Mouse (Mus musculus): Measurements from ENCODE around the gene Zfp738. TPM values are rescaled to one million over a fixed set of nuclear protein-coding genes. Genes with fewer than 3 reads are reported as not detected.

Zfp738 gene
- polyA plus RNA-seq, 1 experiment from 2014 or later: 16.3 TPM

DNA sequence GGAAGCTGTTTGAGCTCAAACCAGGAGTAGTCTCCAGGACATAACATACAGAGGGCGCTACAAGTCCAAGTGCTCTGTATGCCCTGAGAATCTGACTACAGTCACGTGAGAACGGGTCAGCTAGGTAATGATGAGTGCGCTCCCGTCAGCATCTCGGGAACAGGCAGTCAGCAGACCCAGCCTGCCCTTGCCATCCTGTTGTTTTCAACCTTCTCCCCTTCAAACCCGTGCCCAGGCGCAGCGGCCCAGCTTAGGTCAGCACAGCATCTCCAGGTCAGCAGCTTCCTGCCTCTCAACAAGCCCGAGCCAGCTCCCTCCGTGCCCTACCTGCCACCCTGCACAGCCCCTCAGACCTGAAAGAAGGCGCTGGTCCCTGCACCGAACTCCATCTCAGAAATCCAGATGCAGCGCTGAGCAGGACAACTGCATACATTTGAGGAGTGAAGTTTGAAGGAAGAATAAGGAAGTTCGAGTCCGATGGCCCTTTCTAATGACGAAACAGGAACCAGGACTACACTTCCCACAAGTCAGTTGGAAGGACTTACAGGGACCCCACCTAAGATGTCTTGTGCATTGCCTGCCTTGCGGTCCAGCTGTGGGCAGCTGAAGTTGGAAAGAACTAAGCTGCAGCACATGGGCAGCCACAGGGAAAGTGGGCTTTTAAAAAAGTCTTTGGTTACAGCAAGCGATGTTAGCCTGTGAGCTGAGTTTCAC, 49.4 kb downstream of the Zfp738 start, which contains the start of the genes Gm49345 and Zfp729a:
Gene Gm49345 (minus strand): TSS at position 476 of the 714 bp plus-strand sequence.
Gene Zfp729a (minus strand): TSS at position 498 of the 714 bp plus-strand sequence.
- Histone ChIP-seq H3K4me3 (peak within 1 kb of the TSS; percentile 85), H3K4me2 (peak within 1 kb of the TSS; percentile 59), H3K36me3 (no peaks in the 10 kb centered on the region), H3K27ac (peak within 1 kb of the TSS; percentile 66), H3K9me3 (no peaks in the 10 kb centered on the region), H3K9ac (peak within 1 kb of the TSS; percentile 76), H3K4me1 (replicated peaks) (peaks cover 4% of the 10 kb centered on the region), H3K27me3 (no peaks in the 10 kb centered on the region)
- under 1% methylated on average over 19 of the region's 19 CpGs for WGBS
- ATAC-seq (ENCODE audit: low FRiP score): peak; percentile 100

DNA sequence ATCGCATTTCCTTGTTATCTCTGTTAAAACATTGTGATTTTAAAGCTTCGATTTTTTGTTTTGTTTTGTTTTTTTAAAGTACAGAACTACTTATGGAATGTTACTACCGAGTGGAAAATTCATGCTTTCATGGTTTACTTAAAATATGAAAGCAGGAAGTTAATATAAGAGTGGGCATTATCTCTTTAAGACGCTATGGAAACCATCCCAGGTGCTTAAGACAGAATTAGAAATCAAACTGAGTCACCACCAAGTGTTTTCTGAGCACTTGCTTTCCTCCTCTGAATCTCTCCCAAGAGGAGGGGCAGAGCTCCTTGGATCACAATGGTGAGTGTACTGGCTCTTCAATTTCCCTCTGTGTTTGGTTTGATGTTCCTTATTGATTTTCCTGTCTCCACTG, 76.8 kb downstream of the Zfp738 start:
- WGBS: 94% methylated on average over 4 of the region's 4 CpGs
- Histone ChIP-seq H3K36me3 (peaks cover 6% of the 10 kb centered on the region; the same call in 1 of the 2 replicates), H3K9me3 (no peaks in the 10 kb centered on the region), H3K27me3 (no peaks in the 10 kb centered on the region), H3K9ac (no peak overlapping the region), H3K27ac (no peak overlapping the region), H3K4me1 (replicated peaks) (peaks cover 6% of the 10 kb centered on the region), H3K4me3 (0 out of 2 replicates have a peak overlapping the region, but pooled peaks have one; percentile 75), H3K4me2 (no peak overlapping the region)
- no peak for ATAC-seq (ENCODE audit: low FRiP score)

DNA sequence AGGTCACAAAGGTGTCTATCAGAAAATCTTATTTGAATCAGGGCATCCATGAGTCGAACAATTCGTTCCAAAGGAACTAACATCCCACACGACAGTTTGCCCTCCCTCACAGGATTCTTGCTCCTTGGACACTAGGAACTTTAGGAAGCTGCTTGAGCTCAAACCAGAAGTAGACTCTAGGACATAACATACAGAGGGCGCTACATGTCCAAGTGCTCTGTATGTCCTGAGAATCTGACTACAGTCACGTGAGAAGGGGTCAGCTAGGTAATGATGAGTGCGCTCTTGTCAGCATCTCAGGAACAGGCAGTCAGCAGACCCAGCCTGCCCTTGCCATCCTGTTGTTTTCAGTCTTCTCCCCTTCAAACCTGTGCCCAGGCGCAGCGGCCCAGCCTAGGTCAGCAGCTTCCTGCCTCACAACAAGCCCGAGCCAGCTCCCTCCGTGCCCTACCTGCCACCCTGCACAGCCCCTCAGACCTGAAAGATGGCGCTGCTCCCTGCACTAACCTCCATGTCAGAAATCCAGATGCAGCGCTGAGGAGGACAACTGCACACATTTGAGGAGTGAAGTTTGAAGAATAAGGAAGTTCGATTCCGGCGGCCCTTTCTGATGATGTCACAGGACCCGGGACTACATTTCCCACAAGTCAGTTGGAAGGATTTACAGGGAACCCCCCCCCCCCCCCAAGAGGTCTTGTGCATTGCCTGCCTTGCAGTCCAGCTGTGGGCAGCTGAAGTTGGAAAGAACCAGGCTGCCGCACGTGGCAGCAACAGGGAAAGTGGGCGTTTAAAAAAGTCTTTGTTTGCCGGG, 77.6 kb downstream of the Zfp738 start, which contains the start of gene Zfp729b:
Gene Zfp729b (minus strand): TSS at position 642 of the 811 bp plus-strand sequence.
- no peaks in the 10 kb centered on the region for H3K27me3 ChIP-seq
- H3K4me3 ChIP-seq: peak within 1 kb of the TSS; percentile 75
- peaks cover 6% of the 10 kb centered on the region for H3K4me1 ChIP-seq (replicated peaks)
- peak; percentile 98 for ATAC-seq (ENCODE audit: low FRiP score)
- whole genome bisulfite sequencing: 3% methylated on average over 20 of the region's 20 CpGs
- H3K9me3 ChIP-seq: no peaks in the 10 kb centered on the region
- peak within 1 kb of the TSS; percentile 64; the same call in 1 of the 2 replicates for H3K27ac ChIP-seq
- H3K4me2 ChIP-seq: peak within 1 kb of the TSS; percentile 66
- H3K9ac ChIP-seq: peak within 1 kb of the TSS; percentile 80
- H3K36me3 ChIP-seq: peaks cover 3% of the 10 kb centered on the region; the same call in 1 of the 2 replicates

Other genes with a start within 250 kb of the Zfp738 start
- gene Zfp874a, start 235.4 kb downstream of the Zfp738 start, polyA plus RNA-seq (2015; fragmentation: Nextera tagmentation; extraction: Ambion mirVana): 5.2 and 6.8 TPM in 2 replicates
- gene Zfp874b, start 202.8 kb downstream of the Zfp738 start, polyA plus RNA-seq (2015; fragmentation: Nextera tagmentation; extraction: Ambion mirVana): 2.0 and 2.5 TPM in 2 replicates
- 14.6 and 14.8 TPM in 2 replicates for gene Zfp58, start 186.5 kb downstream of the Zfp738 start, polyA plus RNA-seq (2015; fragmentation: Nextera tagmentation; extraction: Ambion mirVana)
- not detected in 2 replicates for gene Gm26965, start 160.9 kb downstream of the Zfp738 start, polyA plus RNA-seq (2015; fragmentation: Nextera tagmentation; extraction: Ambion mirVana)
- 36.4 and 39.7 TPM in 2 replicates for gene Zfp87, start 160.9 kb downstream of the Zfp738 start, polyA plus RNA-seq (2015; fragmentation: Nextera tagmentation; extraction: Ambion mirVana)
- gene Zfp748, start 133.2 kb downstream of the Zfp738 start, polyA plus RNA-seq (2015; fragmentation: Nextera tagmentation; extraction: Ambion mirVana): 13.5 and 16.2 TPM in 2 replicates
- 4.1 and 4.5 TPM in 2 replicates for gene Zfp729b, start 77.4 kb downstream of the Zfp738 start, polyA plus RNA-seq (2015; fragmentation: Nextera tagmentation; extraction: Ambion mirVana)
- gene Gm49345, start 49.3 kb downstream of the Zfp738 start, polyA plus RNA-seq (2015; fragmentation: Nextera tagmentation; extraction: Ambion mirVana): 0.87 and 0.96 TPM in 2 replicates
- gene Zfp729a, start 49.3 kb downstream of the Zfp738 start, polyA plus RNA-seq (2015; fragmentation: Nextera tagmentation; extraction: Ambion mirVana): 3.5 and 4.3 TPM in 2 replicates
- gene Zfp65, start 42.1 kb upstream of the Zfp738 start, polyA plus RNA-seq (2015; fragmentation: Nextera tagmentation; extraction: Ambion mirVana): 9.3 and 11.0 TPM in 2 replicates
- gene Zfp85, start 68.2 kb upstream of the Zfp738 start, polyA plus RNA-seq (2015; fragmentation: Nextera tagmentation; extraction: Ambion mirVana): 8.6 and 8.9 TPM in 2 replicates
- 2.5 and 2.7 TPM in 2 replicates for gene Zfp493, start 92.6 kb upstream of the Zfp738 start, polyA plus RNA-seq (2015; fragmentation: Nextera tagmentation; extraction: Ambion mirVana)
- gene Zfp273, start 126.7 kb upstream of the Zfp738 start, polyA plus RNA-seq (2015; fragmentation: Nextera tagmentation; extraction: Ambion mirVana): 12.1 and 12.7 TPM in 2 replicates
- gene Gm10037, start 144.0 kb upstream of the Zfp738 start, polyA plus RNA-seq (2015; fragmentation: Nextera tagmentation; extraction: Ambion mirVana): 7.4 and 7.7 TPM in 2 replicates
- gene BC048507, start 176.3 kb upstream of the Zfp738 start, polyA plus RNA-seq (2015; fragmentation: Nextera tagmentation; extraction: Ambion mirVana): 0.35 TPM in 1 of 2 replicates, not detected in the other